In the genomic region with DNA sequence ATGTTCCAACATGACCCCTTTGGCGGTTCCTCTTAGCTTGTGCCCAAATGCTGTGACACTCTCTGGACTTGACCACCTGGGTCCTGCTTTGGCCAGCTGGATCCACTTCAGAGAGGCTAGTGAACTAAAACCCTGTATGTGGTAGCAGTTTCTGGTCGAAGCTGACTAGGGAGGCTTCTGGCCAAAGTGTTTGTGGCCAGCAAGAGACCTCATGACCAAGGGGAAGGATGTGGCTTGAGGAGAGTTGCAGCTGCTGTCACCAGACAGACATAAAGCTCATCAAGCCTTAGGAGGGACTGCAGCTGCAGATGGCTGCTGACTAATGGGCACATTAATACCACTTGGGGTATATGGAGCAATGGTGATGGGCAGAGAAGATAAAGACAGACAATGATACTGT, we compare ENCODE assay signal across 10 mouse cellular contexts.
DNase-seq lines count a peak whose midpoint lies in the region; ATAC-seq lines count a peak whose summit lies in the region.
"Had no signal": no experiment of that assay in that cellular context is flagged by ENCODE, and none has a peak within 500 bp of the region (broad histone marks: within the 10 kb centered on the region; RNA-seq: fewer than 3 reads in every experiment).

No protein-coding gene starts in this region.

- H3K4me1 ChIP-seq in heart, embryonic 15.5 days (replicated peaks) = peaks cover 24% of the 10 kb centered on the region

- H3K9me3 ChIP-seq in heart, embryonic 15.5 days (replicated peaks) = no peaks in the 10 kb centered on the region
- H3K9me3 ChIP-seq: embryonic facial prominence, embryonic 13.5 days; hindbrain, embryonic 10.5 days had no signal

- H3K79me2 ChIP-seq in macrophage (ENCODE audit: inconsistent target) = no peaks in the 10 kb centered on the region; the same call in 1 of the 2 replicates

- H3K4me3 ChIP-seq in heart, embryonic 15.5 days = no peak overlapping the region
- no peak overlapping the region for H3K4me3 ChIP-seq in macrophage (ENCODE audit: inconsistent target)
- H3K4me3 ChIP-seq: embryonic facial prominence, embryonic 13.5 days; hindbrain, embryonic 10.5 days had no signal

- no peak overlapping the region for H3K4me2 ChIP-seq in heart, embryonic 15.5 days
- H3K4me2 ChIP-seq: embryonic facial prominence, embryonic 13.5 days had no signal

- DNase-seq in kidney, postnatal 10 days = peak; percentile 54
- no peak for DNase-seq in kidney, adult 18-20 months
- peak; percentile 70 for DNase-seq in brain, adult 2 months (ENCODE audit: low read depth, low spot score)
- DNase-seq in embryo, embryonic 11 days = no peak
- no peak for DNase-seq in adrenal gland, adult 2 months
- no peak for DNase-seq in frontal cortex, postnatal 36 days (ENCODE audit: low spot score in 2 of 2)

- no peak overlapping the region for H3K27ac ChIP-seq in heart, embryonic 15.5 days
- peak overlapping the region; percentile 100 for H3K27ac ChIP-seq in macrophage
- H3K27ac ChIP-seq: embryonic facial prominence, embryonic 13.5 days; hindbrain, embryonic 10.5 days had no signal

- ATAC-seq in heart, embryonic 15.5 days (replicated peaks; ENCODE audit: insufficient number of reproducible peaks, insufficient read depth, low FRiP score, low read depth) = 0 out of 2 replicates have a peak, but pooled peaks have one; percentile 24

- no peaks in the 10 kb centered on the region for H3K27me3 ChIP-seq in heart, embryonic 15.5 days
- H3K27me3 ChIP-seq: embryonic facial prominence, embryonic 13.5 days had no signal

- no peak overlapping the region for H3K9ac ChIP-seq in heart, embryonic 15.5 days
- H3K9ac ChIP-seq: embryonic facial prominence, embryonic 13.5 days had no signal

- WGBS in heart, embryonic 15.5 days = 48% methylated on average over 2 of the region's 2 CpGs
- 3% methylated on average over 2 of the region's 2 CpGs for WGBS in macrophage (ENCODE audit: missing documents)

- no peaks in the 10 kb centered on the region for H3K36me3 ChIP-seq in heart, embryonic 15.5 days
- no peaks in the 10 kb centered on the region for H3K36me3 ChIP-seq in macrophage (ENCODE audit: inconsistent target)
- H3K36me3 ChIP-seq: embryonic facial prominence, embryonic 13.5 days; hindbrain, embryonic 10.5 days had no signal

Comparison
In these comparisons a context has a peak if more than half of its experiments do, and no peak if none do; other contexts are left out.
1. DNase-seq: peak in kidney, postnatal 10 days (single experiment) and brain, adult 2 months (single experiment); none in kidney, adult 18-20 months (single experiment), embryo, embryonic 11 days (single experiment), adrenal gland, adult 2 months (single experiment) and frontal cortex, postnatal 36 days (0 of 2).